Mouse (Mus musculus) kidney, adult 2 months (tissue): ENCODE data around the gene Olfr143. TPM values are rescaled to one million over a fixed set of nuclear protein-coding genes. Genes with fewer than 3 reads are reported as not detected.

Experiments used
- DNase-seq: peaks from one replicate; pipeline ENCODE4 v3.0.0; 2021
- H3K27ac ChIP-seq: fragments of 200-500 bp; 2 replicates; pipeline ENCODE4 v1.5.1; 2012; ENCODE audit warnings: low read depth, low read length, control low read depth, inconsistent platforms; ENCODE audit not compliant: insufficient read depth
- H3K27me3 ChIP-seq: fragments of 200-500 bp; replicated peaks from 2 replicates; pipeline ENCODE4 v1.6.1; 2012; ENCODE audit warnings: mild to moderate bottlenecking, moderate library complexity, low read length, inconsistent platforms; ENCODE audit not compliant: control insufficient read depth, insufficient read depth
- H3K36me3 ChIP-seq: fragments of 200-500 bp; 2 replicates; pipeline ENCODE4 v1.6.1; 2012; ENCODE audit warnings: mild to moderate bottlenecking, moderate library complexity, low read length, inconsistent platforms; ENCODE audit not compliant: control insufficient read depth, insufficient read depth
- H3K4me1 ChIP-seq: fragments of 200-500 bp; 2 replicates; pipeline ENCODE4 v1.6.1; 2011; ENCODE audit warnings: low read length; ENCODE audit not compliant: control insufficient read depth, insufficient read depth
- H3K4me3 ChIP-seq: fragments of 200-500 bp; 2 replicates; pipeline ENCODE4 v1.5.1; 2011; ENCODE audit warnings: mild to moderate bottlenecking, low read depth, low read length, control low read depth; ENCODE audit not compliant: insufficient read depth
- CTCF ChIP-seq: fragments of 200-500 bp; conservative IDR thresholded peaks from 2 replicates; pipeline ENCODE4 v1.5.1; 2011; ENCODE audit warnings: low read depth, mild to moderate bottlenecking, control low read depth, low read length, moderate library complexity, mixed read lengths; ENCODE audit not compliant: insufficient read depth, insufficient read length
- POLR2A ChIP-seq: fragments of 200-500 bp; IDR thresholded peaks from one replicate; pipeline ENCODE4 v1.6.1; 2011; ENCODE audit warnings: low read depth, low read length, control low read depth
- WGBS: fragments of 180-500 bp; shearing (Covaris S2); methylation state at CpG from one replicate; pipeline ENCODE4 v1.1.7; 2018; 5-methylcytosine and 5-hydroxymethylcytosine counted together
- polyA plus RNA-seq: library from polyadenylated mRNA; depleted of rRNA; stranded (reverse); fragments of >200 nt; gene quantifications from 2 replicates; pipeline ENCODE4 v1.2.3, GENCODE M21; 2012; rRNA removed

Olfr143 gene
- polyA plus RNA-seq, result not detected in 2 replicates

DNA sequence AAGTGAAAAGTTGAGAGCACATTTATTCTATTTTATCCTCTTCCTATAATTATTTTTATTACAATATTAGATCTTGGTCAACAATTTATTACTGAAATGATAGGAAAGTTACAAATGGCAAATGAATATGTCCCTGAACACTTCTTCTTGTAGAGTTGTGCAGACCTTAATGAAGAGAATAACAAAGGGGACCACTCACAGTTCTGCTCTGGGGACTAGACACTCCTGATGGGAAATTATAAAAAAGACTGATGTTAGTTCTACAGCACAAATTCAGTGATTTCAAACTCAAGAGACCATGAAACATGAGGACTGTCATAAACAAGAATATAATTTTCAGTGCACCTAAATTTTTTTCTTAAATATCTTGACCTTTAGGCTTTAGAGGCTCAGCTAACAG lies at the start of gene Olfr143:
Gene Olfr143, plus strand, starts transcription at position 301 of the 400 bp plus-strand sequence.
- TF ChIP-seq POLR2A, result no peak
- no peak for TF ChIP-seq CTCF
- Histone ChIP-seq H3K27me3 (no peaks in the 10 kb centered on the region), H3K36me3 (no peaks in the 10 kb centered on the region), H3K4me3 (no peak within 1 kb of the TSS), H3K4me1 (no peaks in the 10 kb centered on the region), H3K27ac (no peak within 1 kb of the TSS)
- no peak for DNase-seq

- WGBS, result 78% methylated on average over 3 of the region's 3 CpGs
- TF ChIP-seq POLR2A (no peak), CTCF (no peak)
- H3K27ac ChIP-seq, result no peak within 1 kb of the TSS
- H3K36me3 ChIP-seq, result no peaks in the 10 kb centered on the region
- no peak for DNase-seq
- no peaks in the 10 kb centered on the region for H3K27me3 ChIP-seq
- H3K4me3 ChIP-seq, result no peak within 1 kb of the TSS
- no peaks in the 10 kb centered on the region for H3K4me1 ChIP-seq
Observed at GRCm38 (mm10) chr9:38208065-38208464, 44.5 kb upstream of the Olfr143 start, which contains the start of gene Olfr893. TSS of gene Olfr893 (plus strand) at chr9:38208365.

GRCm38 (mm10) chr9:38217755-38218154 lies 34.8 kb upstream of the Olfr143 start, which contains the start of gene Olfr894:
TSS of gene Olfr894 (plus strand) at chr9:38218055.
- Histone ChIP-seq H3K27me3 (no peaks in the 10 kb centered on the region), H3K27ac (no peak within 1 kb of the TSS), H3K4me3 (no peak within 1 kb of the TSS), H3K4me1 (no peaks in the 10 kb centered on the region), H3K36me3 (no peaks in the 10 kb centered on the region)
- no peak for TF ChIP-seq POLR2A
- no peak for TF ChIP-seq CTCF
- no peak for DNase-seq

DNA sequence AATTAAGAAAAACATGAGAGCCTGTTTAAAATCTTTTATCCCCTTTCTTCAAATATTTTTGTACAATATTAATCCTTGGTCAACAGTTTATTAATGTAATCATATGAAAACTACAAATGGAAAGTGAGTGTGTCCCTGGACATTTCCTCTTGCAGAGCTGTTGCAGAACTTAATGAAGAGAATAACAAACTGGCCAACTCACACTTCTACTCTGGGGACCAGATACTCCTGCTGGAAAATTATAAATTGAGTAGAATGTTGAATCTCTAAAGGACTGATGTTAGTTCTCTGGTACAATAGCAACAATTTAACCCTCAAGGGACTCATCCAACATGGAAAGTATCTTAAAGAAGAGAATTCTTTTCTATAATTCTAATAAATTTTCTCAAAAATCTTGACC lies 15.0 kb downstream of the Olfr143 start, which contains the start of gene Olfr895:
Gene Olfr895, plus strand, starts transcription at position 301 of the 400 bp plus-strand sequence.
- H3K4me1 ChIP-seq, result no peaks in the 10 kb centered on the region
- DNase-seq, result no peak
- H3K27ac ChIP-seq, result no peak within 1 kb of the TSS
- TF ChIP-seq POLR2A (no peak), CTCF (no peak)
- no peak within 1 kb of the TSS for H3K4me3 ChIP-seq
- H3K36me3 ChIP-seq, result no peaks in the 10 kb centered on the region
- H3K27me3 ChIP-seq, result no peaks in the 10 kb centered on the region

DNA sequence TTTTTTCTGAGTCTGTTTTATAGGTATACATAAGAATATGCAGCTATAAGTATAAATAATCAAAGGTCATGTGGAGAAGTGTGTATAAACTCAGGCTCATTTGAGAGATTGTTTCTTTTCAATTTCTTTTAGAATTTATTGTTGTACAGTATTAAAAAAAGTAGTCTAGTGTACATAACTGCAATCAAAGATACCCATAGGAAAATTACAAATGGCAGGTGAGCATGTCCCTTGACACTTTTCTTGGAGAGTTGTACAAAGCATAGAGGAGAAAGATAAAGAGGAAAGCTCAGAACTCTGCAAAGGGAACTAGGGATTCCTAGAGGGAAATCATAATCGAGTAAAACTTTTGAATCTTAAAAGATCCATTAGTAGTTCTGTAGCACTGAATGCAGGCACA lies 38.2 kb downstream of the Olfr143 start, which contains the start of gene Olfr896-ps1:
Gene Olfr896-ps1, plus strand, starts transcription at position 301 of the 400 bp plus-strand sequence.
- Histone ChIP-seq H3K4me3 (no peak within 1 kb of the TSS), H3K4me1 (no peaks in the 10 kb centered on the region), H3K27me3 (no peaks in the 10 kb centered on the region), H3K36me3 (no peaks in the 10 kb centered on the region), H3K27ac (no peak within 1 kb of the TSS)
- TF ChIP-seq CTCF, result no peak
- no peak for TF ChIP-seq POLR2A
- WGBS, result 85% methylated on average over 1 of the region's 1 CpGs
- no peak for DNase-seq

Other genes starting within 250 kb of the Olfr143 start
- not detected in 2 replicates for gene Olfr883, start 227.0 kb upstream of the Olfr143 start, polyA plus RNA-seq
- gene Olfr884, start 206.2 kb upstream of the Olfr143 start, polyA plus RNA-seq, result not detected in 2 replicates
- not detected in 2 replicates for gene Olfr885, start 191.5 kb upstream of the Olfr143 start, polyA plus RNA-seq
- not detected in 2 replicates for gene Olfr887, start 168.7 kb upstream of the Olfr143 start, polyA plus RNA-seq
- gene Olfr888, start 144.6 kb upstream of the Olfr143 start, polyA plus RNA-seq, result not detected in 2 replicates
- gene Olfr889, start 137.6 kb upstream of the Olfr143 start, polyA plus RNA-seq, result not detected in 2 replicates
- gene Olfr890, start 110.3 kb upstream of the Olfr143 start, polyA plus RNA-seq, result not detected in 2 replicates
- not detected in 2 replicates for gene Olfr891, start 72.0 kb upstream of the Olfr143 start, polyA plus RNA-seq
- not detected in 2 replicates for gene Olfr893, start 44.4 kb upstream of the Olfr143 start, polyA plus RNA-seq
- gene Olfr894, start 34.7 kb upstream of the Olfr143 start, polyA plus RNA-seq, result not detected in 2 replicates
- gene Olfr895, start 15.1 kb downstream of the Olfr143 start, polyA plus RNA-seq, result not detected in 2 replicates
- not detected in 2 replicates for gene Olfr896-ps1, start 38.3 kb downstream of the Olfr143 start, polyA plus RNA-seq
- gene Olfr25, start 76.3 kb downstream of the Olfr143 start, polyA plus RNA-seq, result not detected in 2 replicates
- gene Olfr898, start 95.6 kb downstream of the Olfr143 start, polyA plus RNA-seq, result not detected in 2 replicates
- gene Olfr250, start 114.1 kb downstream of the Olfr143 start, polyA plus RNA-seq, result not detected in 2 replicates
- gene Olfr251, start 124.3 kb downstream of the Olfr143 start, polyA plus RNA-seq, result not detected in 2 replicates
- not detected in 2 replicates for gene Olfr147, start 148.9 kb downstream of the Olfr143 start, polyA plus RNA-seq
- gene Olfr901, start 176.7 kb downstream of the Olfr143 start, polyA plus RNA-seq, result not detected in 2 replicates
- gene Olfr902, start 194.9 kb downstream of the Olfr143 start, polyA plus RNA-seq, result not detected in 2 replicates
- gene Olfr904, start 210.4 kb downstream of the Olfr143 start, polyA plus RNA-seq, result not detected in 2 replicates
- gene Olfr905, start 218.3 kb downstream of the Olfr143 start, polyA plus RNA-seq, result not detected in 2 replicates
- gene Olfr906, start 234.3 kb downstream of the Olfr143 start, polyA plus RNA-seq, result not detected in 2 replicates
- not detected in 2 replicates for gene Olfr907, start 243.0 kb downstream of the Olfr143 start, polyA plus RNA-seq